Mouse (Mus musculus) c-Kit-positive CD71-negative TER-119-negative erythroid progenitor cells, embryonic 14.5 days (primary cell): ENCODE measurements around the gene Gm21970.

Experiments
- DNase-seq: peaks from one replicate; pipeline ENCODE4 v3.0.0-alpha.2; 2013; ENCODE audit warnings: low read depth

Gene Gm21970

DNA sequence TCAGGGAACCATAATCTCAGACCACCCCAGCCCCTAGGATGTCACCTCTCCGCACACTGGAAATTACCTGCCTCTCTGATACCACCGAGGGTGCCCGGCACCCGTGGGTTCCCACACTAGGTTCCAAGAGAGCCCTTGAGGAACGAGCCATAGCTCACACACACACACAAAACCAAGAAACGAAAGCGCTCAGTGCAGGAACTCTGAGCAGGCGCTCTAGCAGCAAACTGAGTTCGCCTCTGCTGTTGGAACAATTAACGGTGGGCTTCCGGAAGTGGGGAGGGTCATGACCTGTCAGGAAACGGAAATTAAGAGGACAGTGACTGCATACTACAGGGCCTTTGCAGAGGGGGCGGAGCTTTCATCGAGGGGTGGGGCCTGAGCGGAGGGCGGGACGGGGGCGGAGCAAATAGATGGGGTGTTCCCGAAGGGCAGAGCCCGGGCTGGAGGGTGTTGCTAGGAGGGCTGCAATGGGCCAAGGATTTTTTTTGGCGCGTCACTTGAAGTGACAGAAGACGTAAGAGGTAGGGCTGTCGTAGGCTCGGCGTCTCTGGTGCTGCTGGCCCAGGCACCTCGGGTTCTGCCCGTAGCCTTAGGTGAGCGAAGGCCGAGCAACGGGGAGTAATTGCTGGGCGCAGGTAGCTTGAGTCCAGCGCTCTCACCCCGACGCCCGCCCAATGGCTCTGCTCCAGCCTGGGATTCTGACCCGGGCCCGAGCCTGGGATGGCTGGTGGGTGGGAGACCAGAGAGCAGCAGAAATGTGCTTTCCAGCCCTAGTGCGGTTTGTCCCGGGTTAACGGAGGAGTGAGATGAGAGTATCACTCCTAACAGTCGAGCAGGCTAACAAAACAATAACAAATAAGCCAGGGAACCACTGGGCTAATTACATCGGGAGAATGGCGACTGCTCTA, 73.3 kb downstream of the Gm21970 start:
- DNase-seq, result peak; percentile 89

DNA sequence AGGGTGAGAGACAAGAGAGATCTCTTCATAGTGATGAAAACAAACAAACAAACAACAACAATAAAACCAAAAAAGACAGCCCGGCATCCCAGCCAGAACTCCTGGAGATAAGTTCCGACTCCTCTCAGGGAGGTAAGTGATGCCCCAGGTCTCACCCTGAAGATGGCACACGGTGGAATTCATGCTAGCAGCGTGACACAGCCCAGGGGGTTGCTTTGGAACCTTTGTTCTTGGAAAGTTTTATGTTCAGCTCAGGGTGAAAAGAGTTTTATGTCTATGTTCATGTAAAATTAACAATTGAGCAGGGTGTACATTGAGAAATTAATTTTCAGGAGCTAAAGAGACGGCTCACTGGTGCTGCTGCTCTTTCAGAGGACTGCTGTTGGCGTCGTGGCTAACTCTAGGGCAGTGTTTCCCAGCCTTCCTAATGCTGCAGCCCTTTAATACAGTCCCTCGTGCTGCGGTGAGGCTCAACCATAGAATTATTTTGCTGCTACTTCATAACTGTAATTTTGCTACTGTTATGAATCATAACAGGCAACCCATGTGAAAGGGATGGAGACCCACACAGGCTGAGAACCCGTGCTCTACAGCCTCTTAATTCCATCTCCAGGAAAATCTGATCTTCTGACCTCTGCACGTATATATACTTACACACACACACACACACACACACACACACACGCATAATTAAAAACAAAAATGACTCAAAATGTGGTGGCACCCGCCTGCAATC, 74.2 kb downstream of the Gm21970 start:
- no peak for DNase-seq

DNA sequence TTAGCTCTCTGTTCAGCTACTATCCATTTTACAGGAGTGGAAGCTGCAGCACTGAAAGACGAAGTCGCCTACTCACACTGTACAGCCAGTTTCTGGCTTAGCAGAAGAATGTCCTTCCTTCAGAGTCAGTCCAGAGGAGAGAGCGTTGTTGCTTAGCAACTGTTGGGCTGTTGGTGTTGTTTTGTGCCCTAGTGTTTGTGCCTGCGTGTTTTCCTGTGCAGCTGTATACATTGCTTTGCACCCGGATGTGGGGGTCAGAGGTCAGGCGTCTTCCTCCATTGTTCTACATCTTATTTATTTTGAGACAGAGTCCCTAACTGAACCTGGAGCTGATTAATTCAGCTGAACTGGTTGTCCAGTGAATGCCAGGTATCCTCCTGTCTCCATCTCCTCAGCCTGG, 75.0 kb downstream of the Gm21970 start:
- DNase-seq, result no peak
